Mouse (Mus musculus) layer of hippocampus, postnatal 36 days (tissue): Measurements from ENCODE around the gene Cfl1. TPM values are rescaled to one million over a fixed set of nuclear protein-coding genes. Genes with fewer than 3 reads are reported as not detected.

Experiments used
- DNase-seq, 2 experiments: peaks; one replicate each; pipeline ENCODE4 v3.0.0; 2022
- total RNA-seq, 2 experiments: library from RNA; stranded (reverse); gene quantifications; 2 replicates each; pipeline ENCODE4 v1.2.3; 2021

The Cfl1 gene
- total RNA-seq, 2 experiments from 2014 or later = 1,234 to 1,394 TPM

DNA sequence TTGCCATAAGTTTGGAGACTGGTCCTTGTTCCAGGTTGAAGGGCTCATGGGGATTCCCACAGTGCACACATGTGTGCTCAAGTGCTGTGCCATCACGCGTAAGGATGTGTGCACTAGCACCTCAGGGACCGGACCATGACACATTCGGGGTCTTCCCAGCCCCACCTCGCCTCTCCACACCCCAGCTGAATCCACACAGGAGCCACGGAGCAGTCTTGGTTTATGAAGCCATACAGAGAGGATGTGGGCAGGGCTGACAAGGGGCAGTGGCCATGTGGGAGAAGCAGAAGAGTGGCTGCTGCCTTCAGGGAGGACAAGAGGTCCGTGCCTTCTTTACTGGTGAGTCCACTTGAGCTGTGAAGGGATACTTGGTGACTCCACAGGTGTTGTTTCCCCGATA lies 25.2 kb upstream of the Cfl1 start:
- no peak for DNase-seq

GRCm38 (mm10) chr19:5466916-5467500 lies 23.2 kb upstream of the Cfl1 start:
- no peak for DNase-seq

GRCm38 (mm10) chr19:5468374-5468773 lies 21.9 kb upstream of the Cfl1 start, which contains the start of gene Ctsw:
Ctsw (minus strand) TSS chr19:5468507.
- no peak for DNase-seq

- no peak for DNase-seq
Measured at GRCm38 (mm10) chr19:5471846-5472245, 18.4 kb upstream of the Cfl1 start.

- DNase-seq = no peak
Measured at GRCm38 (mm10) chr19:5472857-5473256, 17.4 kb upstream of the Cfl1 start.

GRCm38 (mm10) chr19:5473720-5474119 lies 16.5 kb upstream of the Cfl1 start, which contains the start of gene Efemp2:
Efemp2 (plus strand) TSS chr19:5473954.
- DNase-seq = peak; percentile 57 to 68

DNA sequence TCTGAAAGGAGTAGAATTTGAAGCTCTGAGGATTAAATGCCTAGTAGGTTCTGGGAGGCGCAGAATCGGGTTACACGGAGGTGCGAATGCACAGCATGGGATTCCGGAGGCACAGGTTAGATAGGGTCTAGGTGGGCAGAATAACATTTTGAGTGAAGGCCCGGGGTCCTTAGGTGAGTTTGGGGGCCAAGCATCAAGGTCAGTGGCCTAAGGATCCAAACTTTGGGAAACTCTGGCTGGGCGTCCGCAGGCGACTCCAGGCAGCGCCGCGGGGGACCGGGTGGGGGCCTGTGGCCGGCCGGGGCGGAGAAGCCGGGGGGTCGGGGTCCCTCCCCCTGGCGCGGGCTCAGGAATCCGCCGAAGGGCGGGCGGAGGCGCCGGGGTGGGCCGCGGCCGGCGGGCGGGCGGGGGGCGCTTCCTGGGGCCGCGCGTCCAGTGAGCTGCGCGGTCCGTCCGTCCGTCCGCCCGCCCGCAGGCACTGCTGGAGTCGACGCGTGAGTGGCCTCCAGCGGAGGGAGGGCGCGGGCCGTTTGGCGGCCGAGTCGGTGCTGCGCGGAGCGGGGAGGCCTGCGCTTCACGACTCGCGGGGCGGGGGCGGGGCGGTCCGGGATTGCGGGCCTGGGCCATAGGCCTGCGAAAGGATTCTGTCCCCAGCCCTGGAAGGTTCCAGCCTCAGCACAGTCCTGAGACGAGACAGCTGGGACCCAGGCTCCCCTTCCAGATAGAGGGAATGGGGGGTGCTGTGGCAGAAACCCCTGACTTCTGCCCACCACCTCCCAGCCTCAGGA lies 15.8 kb upstream of the Cfl1 start:
- DNase-seq = no peak

DNA sequence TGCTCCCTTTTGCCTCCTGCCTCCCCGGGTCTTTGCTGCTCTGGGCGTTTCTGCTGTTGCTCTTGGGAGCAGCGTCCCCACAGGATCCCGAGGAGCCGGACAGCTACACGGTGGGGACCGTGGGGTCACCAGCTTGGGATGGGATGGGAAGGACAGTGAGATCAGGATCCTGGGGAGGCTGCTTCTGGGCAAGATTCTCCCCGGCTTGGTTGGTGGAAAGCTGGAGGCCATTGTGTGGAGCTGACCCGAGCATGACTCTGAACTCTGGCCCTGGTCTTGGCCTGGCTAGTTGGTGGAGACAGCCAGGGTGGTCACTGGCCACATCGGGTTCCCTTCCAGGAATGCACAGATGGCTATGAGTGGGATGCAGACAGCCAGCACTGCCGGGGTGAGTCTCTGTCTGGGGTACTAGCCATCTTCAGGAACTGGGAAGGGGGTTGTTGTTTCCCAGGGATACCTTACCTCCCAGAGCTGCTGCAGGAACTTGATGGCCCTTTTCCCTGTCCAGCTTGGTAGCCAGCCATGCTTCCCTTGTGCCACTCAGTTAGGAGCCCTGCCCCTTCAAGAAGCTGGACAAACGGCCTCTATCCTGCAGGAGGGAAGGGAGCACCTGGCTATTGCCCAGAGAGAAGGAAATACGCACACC lies 15.1 kb upstream of the Cfl1 start:
- no peak for DNase-seq

DNA sequence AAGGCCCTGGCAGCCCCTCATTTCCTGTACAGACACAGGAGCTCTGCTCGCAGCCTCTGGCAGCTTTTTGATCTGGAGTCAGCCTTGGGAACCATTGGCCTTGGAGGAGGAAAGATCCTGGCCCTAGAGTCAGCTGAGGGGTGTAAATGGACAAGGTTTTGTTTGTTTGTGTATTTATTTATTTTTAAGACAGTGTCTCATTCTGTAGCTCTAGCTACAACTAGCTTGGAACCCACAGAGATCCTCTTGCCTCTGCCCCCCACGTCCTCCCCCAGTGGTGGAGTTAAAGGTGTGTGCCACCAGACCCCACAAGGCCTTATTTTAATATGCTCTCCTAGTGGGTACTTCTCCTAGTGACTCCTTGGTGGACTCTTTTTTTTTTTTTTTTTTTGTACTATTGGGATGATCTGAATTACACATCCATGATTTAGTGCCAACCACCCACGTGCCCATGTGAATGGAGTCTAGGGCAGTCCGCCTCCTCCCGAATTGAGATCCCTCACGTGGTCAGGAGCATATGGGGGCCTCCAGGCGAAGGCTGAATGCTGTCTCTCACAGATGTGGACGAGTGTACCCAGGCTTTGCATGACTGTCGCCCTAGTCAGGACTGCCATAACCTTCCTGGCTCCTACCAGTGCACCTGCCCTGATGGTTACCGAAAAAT lies 13.1 kb upstream of the Cfl1 start:
- no peak for DNase-seq

GRCm38 (mm10) chr19:5477668-5478300 lies 12.5 kb upstream of the Cfl1 start:
- no peak for DNase-seq

DNA sequence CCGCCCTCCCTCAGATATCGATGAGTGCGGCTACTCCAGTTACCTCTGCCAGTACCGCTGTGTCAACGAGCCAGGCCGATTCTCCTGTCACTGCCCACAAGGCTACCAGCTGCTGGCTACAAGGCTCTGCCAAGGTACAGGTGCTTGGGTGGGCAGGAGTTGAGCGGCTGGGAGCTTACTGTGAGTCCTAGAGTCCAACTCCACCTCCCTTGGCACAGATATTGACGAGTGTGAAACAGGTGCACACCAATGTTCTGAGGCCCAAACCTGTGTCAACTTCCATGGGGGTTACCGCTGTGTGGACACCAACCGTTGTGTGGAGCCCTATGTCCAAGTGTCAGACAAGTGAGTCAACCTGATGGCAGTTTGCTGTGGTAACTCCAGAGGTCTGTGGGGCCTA lies 10.2 kb upstream of the Cfl1 start:
- DNase-seq = no peak

DNA sequence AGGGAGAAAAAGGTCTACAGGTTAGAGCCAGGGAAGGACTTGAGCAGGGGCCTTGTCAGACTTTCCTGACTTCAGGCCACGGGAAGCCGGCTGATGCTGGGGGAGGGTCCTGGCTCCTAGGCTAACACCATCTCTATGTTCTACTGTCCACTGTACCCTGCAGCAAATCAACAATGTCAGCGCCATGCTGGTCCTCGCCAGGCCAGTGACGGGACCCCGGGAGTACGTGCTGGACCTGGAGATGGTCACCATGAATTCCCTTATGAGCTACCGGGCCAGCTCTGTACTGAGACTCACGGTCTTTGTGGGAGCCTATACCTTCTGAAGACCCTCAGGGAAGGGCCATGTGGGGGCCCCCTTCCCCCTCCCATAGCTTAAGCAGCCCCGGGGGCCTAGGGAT lies 8.9 kb upstream of the Cfl1 start:
- DNase-seq = no peak

- DNase-seq = no peak
Measured at GRCm38 (mm10) chr19:5483386-5484359, 6.6 kb upstream of the Cfl1 start.

- DNase-seq = no peak
Measured at GRCm38 (mm10) chr19:5484496-5484895, 5.8 kb upstream of the Cfl1 start.

DNA sequence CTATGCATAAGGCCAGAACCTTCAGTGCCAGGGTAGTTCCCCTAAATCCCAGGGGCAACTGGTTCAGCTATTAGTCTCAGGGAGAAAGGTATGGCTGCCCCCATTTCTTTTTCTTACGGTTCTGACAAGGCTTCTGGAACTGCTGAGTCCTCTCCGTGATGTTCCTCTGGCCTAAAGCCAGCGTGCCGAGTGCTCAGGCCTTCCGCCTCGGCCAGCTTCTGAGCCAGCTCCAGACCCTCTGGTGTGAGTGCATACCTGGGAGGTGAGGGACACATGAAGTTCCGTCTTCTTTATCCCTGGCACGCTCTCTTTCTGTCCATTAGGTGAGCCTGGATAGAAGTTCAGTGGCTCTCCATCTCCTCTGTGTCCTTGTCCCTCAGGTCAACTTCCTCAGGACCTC lies 4.9 kb upstream of the Cfl1 start:
- no peak for DNase-seq

DNA sequence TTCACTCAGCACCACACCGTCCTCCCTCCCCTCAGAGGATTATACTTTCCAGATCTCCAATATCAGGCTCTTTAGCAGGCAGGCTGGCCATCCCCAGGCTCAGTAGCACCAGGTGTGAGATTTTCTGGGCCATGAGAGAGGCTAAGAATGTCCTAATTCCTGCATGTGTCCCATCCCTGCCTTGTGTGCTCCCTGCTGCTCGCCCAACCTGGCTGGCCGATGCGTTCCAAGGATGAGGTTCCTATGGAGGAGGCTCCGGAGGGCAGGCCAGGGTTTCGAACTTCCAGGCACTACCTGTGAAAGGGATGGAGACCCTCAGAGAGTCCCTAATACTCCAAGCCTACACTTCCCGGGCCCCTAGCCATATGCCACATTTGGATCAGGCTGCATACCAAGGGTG lies 4.4 kb upstream of the Cfl1 start:
- DNase-seq = no peak

- DNase-seq = no peak
Measured at GRCm38 (mm10) chr19:5486286-5486685, 4.0 kb upstream of the Cfl1 start.

DNA sequence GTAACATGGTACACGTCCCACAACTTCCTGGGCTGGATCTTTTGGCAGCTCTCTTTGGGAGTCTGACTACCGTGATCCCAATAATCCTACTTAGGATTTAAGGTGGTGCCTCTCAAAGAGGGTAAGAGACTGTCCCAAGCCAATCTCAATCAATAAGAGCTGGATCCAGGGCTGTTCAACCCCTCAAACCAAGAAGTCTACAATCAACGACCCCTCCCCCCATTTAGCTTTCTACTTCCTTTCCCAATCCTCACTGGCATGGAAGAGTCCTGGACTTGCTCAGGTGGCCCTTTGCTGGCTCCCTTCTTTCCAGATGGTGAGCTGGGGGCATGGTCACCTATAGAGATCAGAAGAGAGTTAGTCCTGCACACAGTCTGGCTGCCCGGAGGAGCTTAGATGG lies 3.5 kb upstream of the Cfl1 start:
- DNase-seq = no peak

DNA sequence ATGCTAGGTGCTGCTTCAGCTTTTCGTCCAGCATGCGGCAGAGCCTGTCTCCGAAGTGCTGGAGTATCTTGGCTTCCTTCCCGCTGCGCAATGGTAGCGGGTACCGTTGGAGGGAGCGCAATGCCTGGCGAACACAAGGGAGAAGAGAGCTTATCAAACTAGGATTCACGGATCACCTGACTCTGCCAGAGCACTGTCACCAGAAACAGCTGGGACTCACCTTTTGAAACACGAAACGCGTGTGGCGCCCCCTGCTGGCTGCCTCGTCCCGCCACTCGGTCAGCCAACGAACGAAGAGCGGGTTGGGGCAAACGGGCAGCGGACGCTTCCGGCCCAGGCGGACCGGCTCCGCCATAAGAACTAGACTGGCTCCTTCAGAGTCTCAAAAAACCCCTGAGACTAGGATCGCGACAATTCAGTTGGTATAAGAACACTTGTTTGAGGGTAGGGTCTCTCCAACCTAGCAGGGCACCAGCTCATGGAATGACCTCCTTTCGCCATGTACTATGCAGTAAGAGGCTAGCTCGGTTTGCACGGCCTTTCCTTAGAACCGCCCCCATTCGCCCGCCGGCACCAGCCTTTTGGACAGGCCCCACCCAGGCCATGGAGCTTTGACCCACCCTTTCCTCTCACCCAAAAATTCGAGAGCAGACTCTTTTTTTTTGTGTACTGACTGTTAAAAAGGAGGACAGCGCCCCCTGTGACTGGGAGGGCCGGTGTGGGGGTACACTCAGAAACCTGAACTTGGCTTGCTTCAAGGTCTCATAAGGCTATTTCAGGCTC lies 2.3 kb upstream of the Cfl1 start, which contains the start of gene Mus81:
Gene Mus81 (minus strand): TSS at position 635 of the 783 bp plus-strand sequence.
- peak; percentile 90 to 91 for DNase-seq

- DNase-seq = peak; percentile 96 to 97
Measured at GRCm38 (mm10) chr19:5488878-5489571, 1.2 kb upstream of the Cfl1 start.
